Mouse (Mus musculus) hindbrain, embryonic 14.5 days (tissue): ENCODE data around the gene Kcnmb2. TPM values are rescaled to one million over a fixed set of nuclear protein-coding genes. Genes with fewer than 3 reads are reported as not detected.
A peak's percentile ranks its signal among the peaks of the same experiment; 100 is the strongest.

ENCODE experiments used
- ATAC-seq: fragments of 200-750 bp; cut with Nextera tagmentation; 2 replicates; pipeline ENCODE4 v1.8.0; 2017; ENCODE audit warnings: moderate number of reproducible peaks, mild to moderate bottlenecking, moderate TSS enrichment, moderate library complexity; ENCODE audit not compliant: low FRiP score
- DNase-seq: peaks from one replicate; pipeline ENCODE4 v3.0.0-alpha.2; 2015; ENCODE audit warnings: low spot score
- H3K27ac ChIP-seq: fragments of 300-500 bp; sonication (generic); 2 replicates; pipeline ENCODE4 v1.5.1; 2014; ENCODE audit warnings: mild to moderate bottlenecking, moderate library complexity
- H3K27me3 ChIP-seq: fragments of 300-500 bp; sonication (generic); 2 replicates; pipeline ENCODE4 v1.6.1; 2014; ENCODE audit warnings: mild to moderate bottlenecking, low read length, mixed read lengths; ENCODE audit not compliant: control insufficient read depth, insufficient read depth
- H3K36me3 ChIP-seq: fragments of 300-500 bp; sonication (generic); replicated peaks from 2 replicates; pipeline ENCODE4 v1.6.1; 2014; ENCODE audit not compliant: control insufficient read depth, insufficient read depth
- H3K4me1 ChIP-seq: fragments of 300-500 bp; sonication (generic); replicated peaks from 2 replicates; pipeline ENCODE4 v1.6.1; 2014; ENCODE audit warnings: antibody characterized with exemption, low read length, mixed read lengths; ENCODE audit not compliant: control insufficient read depth, insufficient read depth
- H3K4me2 ChIP-seq: fragments of 300-500 bp; sonication (generic); replicated peaks from 2 replicates; pipeline ENCODE4 v1.6.1; 2014; ENCODE audit warnings: mild to moderate bottlenecking, moderate library complexity
- H3K4me3 ChIP-seq: fragments of 300-500 bp; sonication (generic); replicated peaks from 2 replicates; pipeline ENCODE4 v1.5.1; 2014; ENCODE audit warnings: mild to moderate bottlenecking, low read length
- H3K9ac ChIP-seq: fragments of 300-500 bp; sonication (generic); 2 replicates; pipeline ENCODE4 v1.6.1; 2014
- H3K9me3 ChIP-seq: fragments of 300-500 bp; sonication (generic); 2 replicates; pipeline ENCODE4 v1.6.1; 2016; ENCODE audit warnings: low read length; ENCODE audit not compliant: control insufficient read depth
- WGBS: fragments of 180-500 bp; shearing (Covaris S2); extraction: QIAGEN DNeasy Blood & Tissue Kit; methylation state at CpG from one replicate; pipeline ENCODE4 v1.1.7; 2014; 5-methylcytosine and 5-hydroxymethylcytosine counted together
- polyA plus RNA-seq: library from polyadenylated mRNA; unstranded; fragments of >200 nt; fragmentation: Nextera tagmentation; extraction: Ambion mirVana; gene quantifications from 2 replicates; pipeline ENCODE4 v1.2.1, GENCODE M21; 2014

The Kcnmb2 gene
- polyA plus RNA-seq, 1 experiment from 2014 or later = 12.7 TPM

DNA sequence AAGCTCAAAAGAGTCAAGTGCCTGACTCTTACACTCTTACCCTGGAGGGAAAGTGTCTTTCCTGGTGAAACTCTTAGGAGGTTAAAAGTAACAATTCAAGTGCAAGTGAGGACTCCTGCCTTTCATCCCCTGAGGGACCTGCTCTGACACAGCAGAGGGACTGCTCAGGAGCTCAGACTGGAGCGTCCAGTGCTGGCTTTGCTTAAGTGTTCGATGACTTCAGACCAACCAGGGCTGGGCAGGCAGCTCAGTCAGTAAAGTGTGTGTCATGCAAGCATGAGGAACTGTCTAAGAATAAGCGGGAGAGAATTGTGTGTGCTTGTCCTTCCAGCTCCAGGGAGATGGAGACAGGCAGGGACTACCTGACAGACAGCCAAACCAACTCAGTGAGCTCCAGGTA, 9.4 kb downstream of the Kcnmb2 start:
- 68% methylated on average over 3 of the region's 3 CpGs for WGBS
- DNase-seq = no peak
- no peaks in the 10 kb centered on the region for H3K36me3 ChIP-seq
- no peaks in the 10 kb centered on the region for H3K27me3 ChIP-seq
- no peak overlapping the region for H3K4me3 ChIP-seq
- 0 out of 2 replicates have a peak, but pooled peaks cover 6% of the 10 kb centered on the region for H3K4me1 ChIP-seq
- no peak overlapping the region for H3K9ac ChIP-seq
- H3K27ac ChIP-seq = no peak overlapping the region
- H3K4me2 ChIP-seq = no peak overlapping the region
- no peaks in the 10 kb centered on the region for H3K9me3 ChIP-seq
- no peak for ATAC-seq

DNA sequence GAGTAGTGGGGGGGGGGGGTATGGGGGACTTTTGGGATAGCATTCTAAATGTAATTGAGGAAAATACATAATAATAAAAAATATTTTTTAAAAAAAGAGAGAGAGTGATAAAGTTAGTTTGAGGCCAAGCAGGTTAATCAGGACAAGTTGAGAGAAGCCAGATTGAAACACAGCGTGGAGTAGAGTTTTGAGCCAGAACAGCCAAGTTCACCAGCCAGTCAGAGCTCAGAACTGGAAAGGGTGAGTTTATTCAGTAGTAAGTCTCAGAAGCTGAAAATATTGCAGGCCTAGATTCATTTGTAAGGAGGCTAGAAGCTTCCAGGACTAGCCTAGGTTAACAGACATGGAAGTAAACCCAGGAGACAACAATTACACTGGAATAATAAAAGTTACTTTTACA, 26.2 kb downstream of the Kcnmb2 start:
- Histone ChIP-seq H3K4me2 (no peak overlapping the region), H3K36me3 (no peaks in the 10 kb centered on the region)
- DNase-seq = no peak

DNA sequence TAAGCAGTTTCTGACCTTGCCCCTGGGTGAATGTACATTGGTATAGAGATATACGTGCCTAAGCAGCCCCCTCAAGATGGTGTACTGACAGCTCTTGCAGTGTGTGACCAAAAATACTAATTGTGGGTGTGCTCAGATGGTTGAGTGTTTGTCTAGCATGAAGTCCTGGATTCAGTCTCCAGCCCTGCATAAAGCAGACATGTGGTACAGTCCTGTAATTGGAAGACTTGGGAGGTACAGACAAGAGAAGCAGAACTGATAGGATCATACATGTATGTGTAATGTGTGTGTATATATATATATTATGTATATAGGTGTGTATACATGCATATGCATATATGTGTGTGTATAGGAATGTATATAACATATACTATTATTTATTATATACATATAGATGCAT, 32.4 kb downstream of the Kcnmb2 start:
- no peak overlapping the region for H3K9ac ChIP-seq
- WGBS = 75% methylated on average over 1 of the region's 1 CpGs
- no peak overlapping the region for H3K27ac ChIP-seq
- H3K9me3 ChIP-seq = no peaks in the 10 kb centered on the region
- H3K27me3 ChIP-seq = no peaks in the 10 kb centered on the region
- no peaks in the 10 kb centered on the region for H3K36me3 ChIP-seq
- no peaks in the 10 kb centered on the region; the same call in 1 of the 2 replicates for H3K4me1 ChIP-seq
- DNase-seq (no peak), ATAC-seq (no peak)
- no peak overlapping the region for H3K4me3 ChIP-seq
- H3K4me2 ChIP-seq = no peak overlapping the region

More for the DNA sequence above, 26.2 kb downstream of the Kcnmb2 start:
- no peaks in the 10 kb centered on the region for H3K4me1 ChIP-seq
- no peak for ATAC-seq
- no peaks in the 10 kb centered on the region for H3K27me3 ChIP-seq
- no peaks in the 10 kb centered on the region for H3K9me3 ChIP-seq
- no peak overlapping the region for H3K4me3 ChIP-seq
- no peak overlapping the region for H3K9ac ChIP-seq
- no peak overlapping the region for H3K27ac ChIP-seq
- 94% methylated on average over 1 of the region's 1 CpGs for whole genome bisulfite sequencing

DNA sequence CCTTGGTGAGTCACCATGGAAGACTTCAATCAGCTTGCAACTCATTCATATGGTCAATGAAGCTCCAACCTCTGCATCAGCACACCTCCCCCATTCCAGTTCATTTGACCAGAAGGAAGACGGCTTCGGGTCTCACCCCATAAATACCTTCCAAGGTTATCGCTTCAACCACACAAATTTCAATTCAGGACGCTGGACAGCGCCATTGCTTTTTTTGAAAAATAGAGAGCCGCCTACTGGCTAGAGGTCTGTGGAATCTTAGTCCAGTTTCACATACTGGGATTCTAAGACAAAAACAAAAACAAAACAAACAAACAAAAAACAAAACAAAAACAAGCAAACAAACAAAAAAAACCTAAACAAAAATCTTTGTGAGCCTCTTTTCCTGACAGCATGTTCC, 39.2 kb downstream of the Kcnmb2 start:
- no peaks in the 10 kb centered on the region for H3K27me3 ChIP-seq
- H3K27ac ChIP-seq = no peak overlapping the region
- ATAC-seq (no peak), DNase-seq (peak; percentile 60)
- H3K9ac ChIP-seq = no peak overlapping the region
- no peaks in the 10 kb centered on the region for H3K36me3 ChIP-seq
- no peak overlapping the region for H3K4me2 ChIP-seq
- 34% methylated on average over 6 of the region's 6 CpGs for WGBS
- no peak overlapping the region for H3K4me3 ChIP-seq
- H3K9me3 ChIP-seq = no peaks in the 10 kb centered on the region
- H3K4me1 ChIP-seq = no peaks in the 10 kb centered on the region; the same call in 1 of the 2 replicates

DNA sequence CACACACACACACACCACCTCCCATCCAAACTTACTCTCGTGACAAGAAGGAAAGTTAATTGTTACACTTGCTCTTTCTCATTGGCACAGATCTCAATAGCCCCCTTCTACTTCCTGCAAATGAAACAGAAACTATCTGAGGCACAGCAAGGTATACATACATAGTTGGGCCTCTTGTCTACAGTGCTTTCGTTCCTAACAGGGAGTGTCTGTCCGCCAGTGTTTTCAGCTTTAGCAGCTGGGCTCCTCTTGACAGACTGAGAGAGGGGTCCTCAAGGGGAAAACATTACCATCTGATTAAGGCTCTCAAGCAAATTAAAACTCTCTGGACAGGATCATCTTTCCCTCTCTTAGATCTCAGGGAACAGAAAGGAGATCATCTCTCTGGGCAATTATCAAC, 51.9 kb downstream of the Kcnmb2 start:
- ATAC-seq (no peak), DNase-seq (no peak)
- Histone ChIP-seq H3K9ac (no peak overlapping the region), H3K27me3 (no peaks in the 10 kb centered on the region), H3K4me2 (no peak overlapping the region), H3K27ac (no peak overlapping the region), H3K4me1 (no peaks in the 10 kb centered on the region), H3K9me3 (no peaks in the 10 kb centered on the region), H3K4me3 (no peak overlapping the region), H3K36me3 (no peaks in the 10 kb centered on the region)
- 53% methylated on average over 3 of the region's 3 CpGs for WGBS

DNA sequence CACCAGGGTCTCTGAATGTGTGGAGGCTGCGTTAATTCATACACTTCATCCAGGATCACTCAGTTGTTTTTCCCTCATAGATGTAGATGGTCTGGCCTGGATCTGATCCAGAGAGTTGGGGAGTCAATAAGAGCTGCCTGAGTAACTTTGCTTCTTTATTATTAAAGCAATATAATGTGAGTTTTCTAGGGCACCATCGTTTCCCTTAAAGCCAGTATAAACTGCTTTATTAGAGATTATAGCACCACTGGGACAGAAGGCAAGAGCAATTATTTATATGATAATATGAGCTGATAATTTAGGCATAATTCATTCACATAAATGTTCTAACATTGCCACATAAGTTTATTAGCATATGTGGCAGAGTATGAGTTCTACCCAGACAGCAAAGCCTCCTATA, 52.7 kb downstream of the Kcnmb2 start:
- Histone ChIP-seq H3K9ac (no peak overlapping the region), H3K27me3 (no peaks in the 10 kb centered on the region), H3K36me3 (no peaks in the 10 kb centered on the region), H3K9me3 (no peaks in the 10 kb centered on the region), H3K4me1 (no peaks in the 10 kb centered on the region), H3K4me3 (no peak overlapping the region), H3K4me2 (no peak overlapping the region), H3K27ac (no peak overlapping the region)
- ATAC-seq (no peak), DNase-seq (no peak)
- 72% methylated on average over 2 of the region's 2 CpGs for WGBS

DNA sequence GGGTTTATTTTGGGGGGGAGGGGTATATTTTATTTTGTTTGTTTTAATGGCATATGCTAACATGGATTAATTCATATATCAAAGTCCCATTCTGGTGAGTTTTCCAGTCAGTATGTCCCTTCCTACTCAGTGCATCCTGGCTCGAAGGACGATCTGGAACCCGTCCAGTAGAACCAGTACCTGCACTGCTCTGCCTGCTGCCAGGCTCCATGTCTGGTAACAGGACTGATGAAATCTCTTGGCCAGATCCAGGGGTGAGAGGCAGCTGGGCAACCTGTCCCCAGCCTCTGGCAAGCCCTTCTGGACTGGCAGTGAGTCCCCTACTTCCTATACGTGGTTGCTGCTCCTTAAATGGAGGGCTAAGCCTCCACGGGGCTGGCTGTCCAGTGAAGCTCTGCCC, 57.5 kb downstream of the Kcnmb2 start:
- ATAC-seq = no peak
- Histone ChIP-seq H3K4me1 (peaks cover 6% of the 10 kb centered on the region; the same call in 1 of the 2 replicates), H3K9me3 (no peaks in the 10 kb centered on the region), H3K4me3 (no peak overlapping the region), H3K27ac (no peak overlapping the region), H3K27me3 (no peaks in the 10 kb centered on the region), H3K4me2 (no peak overlapping the region), H3K36me3 (no peaks in the 10 kb centered on the region), H3K9ac (no peak overlapping the region)
- DNase-seq = no peak
- WGBS = 82% methylated on average over 5 of the region's 5 CpGs

DNA sequence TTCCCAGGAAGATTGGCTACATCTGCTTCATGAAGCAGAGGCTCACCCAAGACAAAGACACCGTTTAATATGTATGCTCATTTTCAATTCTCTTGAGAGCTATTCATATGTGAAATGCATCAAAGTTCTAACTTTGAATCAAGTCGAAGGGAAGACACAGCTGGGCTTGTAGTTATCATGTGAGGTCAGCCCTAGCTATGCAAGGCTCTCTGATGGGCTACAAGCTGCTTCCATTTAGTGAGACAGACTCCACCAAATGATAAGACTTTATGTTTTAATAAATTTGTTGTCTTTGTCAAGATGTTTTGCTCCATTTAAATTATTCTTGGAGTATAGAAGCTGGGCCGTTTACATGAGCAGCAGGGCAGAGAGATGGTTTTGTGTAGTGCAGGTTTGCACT, 58.9 kb downstream of the Kcnmb2 start:
- Histone ChIP-seq H3K9ac (no peak overlapping the region), H3K4me1 (peaks cover 6% of the 10 kb centered on the region; the same call in 1 of the 2 replicates), H3K36me3 (no peaks in the 10 kb centered on the region), H3K27ac (0 out of 2 replicates have a peak overlapping the region, but pooled peaks have one; percentile 6), H3K4me3 (no peak overlapping the region), H3K4me2 (no peak overlapping the region), H3K27me3 (no peaks in the 10 kb centered on the region), H3K9me3 (no peaks in the 10 kb centered on the region)
- DNase-seq (no peak), ATAC-seq (no peak)
- 30% methylated on average over 3 of the region's 3 CpGs for WGBS

DNA sequence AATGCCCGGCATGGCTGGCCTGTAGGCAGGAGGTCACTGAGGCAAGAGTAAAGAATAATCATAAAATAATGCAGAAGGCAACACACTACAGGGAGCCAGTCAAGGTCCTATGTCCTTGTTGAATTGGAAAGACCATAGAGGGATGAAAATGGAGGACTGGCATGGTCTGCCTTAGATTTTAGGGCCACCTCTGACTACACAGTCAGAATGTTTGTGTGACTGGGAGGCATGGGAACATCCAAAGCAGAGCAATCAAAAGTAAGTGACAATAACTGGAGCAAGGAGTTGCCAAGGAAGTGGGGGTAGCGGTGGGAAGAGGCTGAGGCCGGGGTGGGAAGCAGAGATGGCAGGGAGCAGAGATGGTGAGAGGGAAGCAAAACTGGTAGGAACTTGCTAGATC, 60.8 kb downstream of the Kcnmb2 start:
- no peaks in the 10 kb centered on the region for H3K9me3 ChIP-seq
- WGBS = 93% methylated on average over 3 of the region's 3 CpGs
- H3K9ac ChIP-seq = no peak overlapping the region
- peaks cover 7% of the 10 kb centered on the region; the same call in 1 of the 2 replicates for H3K4me1 ChIP-seq
- no peaks in the 10 kb centered on the region for H3K36me3 ChIP-seq
- DNase-seq = no peak
- H3K4me2 ChIP-seq = no peak overlapping the region
- ATAC-seq = no peak
- H3K27me3 ChIP-seq = no peaks in the 10 kb centered on the region
- no peak overlapping the region for H3K27ac ChIP-seq
- H3K4me3 ChIP-seq = no peak overlapping the region

DNA sequence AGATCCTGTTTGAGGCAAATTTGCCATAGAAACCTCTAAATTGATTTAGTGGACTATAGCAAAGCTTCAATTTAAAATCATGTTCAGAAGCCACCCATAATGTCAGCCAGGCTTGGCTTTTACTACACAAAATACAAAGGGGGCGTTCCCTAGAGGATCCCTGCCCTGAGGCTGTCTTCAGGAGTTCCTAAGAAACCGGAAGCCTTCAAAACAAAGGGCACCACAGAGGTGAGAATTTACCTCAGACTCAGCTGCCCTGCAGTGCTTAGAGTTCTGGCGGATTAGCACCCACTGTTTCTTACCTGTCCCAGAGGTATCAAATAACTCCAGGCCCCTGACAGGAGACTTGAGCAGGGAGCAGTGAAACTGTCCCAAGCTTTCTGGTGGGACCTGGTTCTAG, 77.4 kb downstream of the Kcnmb2 start:
- Histone ChIP-seq H3K27me3 (no peaks in the 10 kb centered on the region), H3K9ac (no peak overlapping the region), H3K4me2 (no peak overlapping the region), H3K4me3 (no peak overlapping the region), H3K27ac (no peak overlapping the region), H3K36me3 (no peaks in the 10 kb centered on the region), H3K9me3 (no peaks in the 10 kb centered on the region), H3K4me1 (0 out of 2 replicates have a peak, but pooled peaks cover 4% of the 10 kb centered on the region)
- WGBS = 25% methylated on average over 3 of the region's 3 CpGs
- DNase-seq (no peak), ATAC-seq (no peak)
